Mouse (Mus musculus) thymus, postnatal 4 days (tissue): ENCODE results near the gene Mthfr.
A peak's percentile ranks its signal among the peaks of the same experiment; 100 is the strongest.

Experiments used
- DNase-seq: peaks from one replicate; pipeline ENCODE4 v3.0.0; 2021

The Mthfr gene

GRCm38 (mm10) chr4:148038600-148039253 is at the start of gene Mthfr, which contains the start of gene Clcn6:
Mthfr (plus strand) TSS chr4:148039077.
Clcn6 (minus strand) TSS chr4:148038821.
- DNase-seq = peak; percentile 98

GRCm38 (mm10) chr4:147993571-147994095 is 45.2 kb upstream of the Mthfr start:
- DNase-seq = no peak

DNA sequence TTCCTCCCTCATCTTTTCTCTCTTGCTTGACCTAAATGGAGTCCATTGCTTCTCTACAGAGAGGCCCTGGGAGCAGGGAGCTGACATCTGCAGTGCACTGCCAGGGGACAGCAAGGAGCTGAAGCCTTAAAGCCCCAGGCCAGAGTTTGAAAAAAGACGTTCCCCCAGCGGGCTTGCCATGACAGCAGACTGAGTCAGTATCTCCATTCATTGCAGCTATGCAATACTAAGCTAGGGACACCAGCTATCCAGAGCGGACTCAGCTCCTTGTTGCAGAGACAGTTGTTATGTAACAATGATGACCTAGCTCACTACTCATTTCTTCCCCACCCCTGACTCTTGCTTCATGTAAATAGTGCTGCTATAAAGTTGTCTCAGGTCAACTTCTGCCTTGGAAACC is 43.6 kb upstream of the Mthfr start:
- no peak for DNase-seq

DNA sequence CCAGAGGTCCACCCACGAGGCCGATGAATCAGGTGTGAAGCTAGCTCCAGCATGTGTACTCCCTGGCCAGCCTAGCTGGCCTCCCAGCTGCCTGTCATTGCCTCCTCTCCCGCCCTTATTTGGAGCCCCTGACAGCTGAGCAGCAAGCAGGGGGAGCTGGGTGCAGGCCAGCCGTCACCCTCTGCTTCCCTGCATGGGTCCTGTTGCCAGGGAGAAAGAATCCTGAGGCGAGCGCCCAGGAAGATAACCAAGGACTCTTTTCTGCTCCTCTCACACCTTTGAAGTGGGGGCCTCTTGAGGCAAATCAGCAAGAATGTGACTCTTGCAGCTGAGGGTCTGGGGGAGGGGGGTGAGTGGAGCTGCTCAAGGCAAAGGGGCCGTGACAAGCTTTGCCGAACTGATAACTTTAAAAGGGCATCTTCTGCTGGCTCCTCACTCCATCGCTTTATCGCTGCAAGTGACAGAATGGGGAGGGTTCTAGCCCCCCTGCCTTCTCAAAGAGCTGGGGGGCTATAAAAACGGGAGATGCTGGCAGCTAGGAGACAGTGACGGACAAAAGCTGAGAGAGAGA is 38.6 kb upstream of the Mthfr start, which contains the start of gene Nppa:
Gene Nppa, plus strand, starts transcription at position 521 of the 571 bp plus-strand sequence.
- no peak for DNase-seq

DNA sequence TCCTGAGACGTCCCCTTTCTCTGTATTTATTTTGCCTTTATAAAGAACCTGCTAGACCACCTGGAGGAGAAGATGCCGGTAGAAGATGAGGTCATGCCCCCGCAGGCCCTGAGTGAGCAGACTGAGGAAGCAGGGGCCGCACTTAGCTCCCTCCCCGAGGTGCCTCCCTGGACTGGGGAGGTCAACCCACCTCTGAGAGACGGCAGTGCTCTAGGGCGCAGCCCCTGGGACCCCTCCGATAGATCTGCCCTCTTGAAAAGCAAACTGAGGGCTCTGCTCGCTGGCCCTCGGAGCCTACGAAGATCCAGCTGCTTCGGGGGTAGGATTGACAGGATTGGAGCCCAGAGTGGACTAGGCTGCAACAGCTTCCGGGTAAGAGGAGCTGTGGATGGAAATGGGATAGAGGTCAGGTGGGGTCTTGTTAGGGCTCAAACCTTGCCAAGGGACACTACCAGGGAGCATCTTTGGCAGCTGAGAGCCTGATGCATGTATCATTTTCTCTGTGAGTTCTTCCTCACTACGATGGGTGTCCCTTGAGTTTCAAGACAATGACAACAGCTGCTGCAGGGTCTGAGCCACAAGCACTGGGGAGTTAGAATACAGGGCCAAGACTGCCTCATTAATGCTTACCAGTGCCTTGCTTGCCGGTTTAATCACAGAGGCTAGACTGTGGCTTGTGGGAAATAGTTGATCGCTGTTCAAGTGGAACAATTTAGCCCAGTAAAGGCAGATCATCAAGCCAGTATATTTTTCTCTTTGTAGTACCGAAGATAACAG is 37.7 kb upstream of the Mthfr start:
- DNase-seq = no peak

- no peak for DNase-seq
Measured at GRCm38 (mm10) chr4:148001866-148002265, 37.0 kb upstream of the Mthfr start.

DNA sequence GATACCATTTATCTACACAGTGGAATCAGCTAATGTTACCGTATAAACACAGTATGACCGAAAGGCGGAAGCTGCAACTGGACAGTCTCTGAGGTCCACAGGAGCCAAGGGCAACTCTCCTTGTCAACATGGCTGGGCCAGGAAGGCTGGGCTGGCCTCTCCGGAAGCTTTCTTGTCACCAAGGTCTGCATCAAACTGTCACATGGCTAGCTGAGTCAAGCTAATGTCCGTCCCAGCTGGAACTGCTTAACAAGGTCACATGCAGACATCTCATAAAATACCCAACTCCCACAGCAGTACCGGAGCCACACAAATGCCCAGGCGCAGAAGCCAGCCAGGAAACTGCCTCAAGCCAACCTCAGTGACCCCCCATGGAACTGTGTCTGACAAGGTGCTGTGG is 34.5 kb upstream of the Mthfr start:
- no peak for DNase-seq

GRCm38 (mm10) chr4:148008412-148008811 is 30.5 kb upstream of the Mthfr start:
- peak; percentile 34 for DNase-seq

GRCm38 (mm10) chr4:148009641-148010040 is 29.2 kb upstream of the Mthfr start:
- DNase-seq = no peak

DNA sequence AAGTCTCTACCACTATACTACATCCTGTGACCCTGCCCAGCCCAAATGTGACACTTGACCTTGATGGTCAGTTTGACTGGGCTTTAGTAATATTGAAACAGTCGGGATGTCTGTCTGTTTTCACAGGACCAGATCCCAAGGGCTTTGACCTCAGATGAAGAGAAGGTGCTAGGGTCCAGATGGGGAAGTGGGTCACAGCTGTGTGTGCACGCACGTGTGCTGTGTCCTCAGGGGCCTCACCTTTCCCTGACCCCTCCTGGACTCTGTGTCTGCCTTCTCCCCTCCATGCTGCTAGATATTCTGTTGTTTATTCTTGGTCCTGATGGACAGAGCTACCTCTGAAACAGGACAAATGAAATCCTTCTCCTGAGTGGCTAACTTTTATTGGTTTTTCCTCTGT is 27.5 kb upstream of the Mthfr start:
- no peak for DNase-seq

DNA sequence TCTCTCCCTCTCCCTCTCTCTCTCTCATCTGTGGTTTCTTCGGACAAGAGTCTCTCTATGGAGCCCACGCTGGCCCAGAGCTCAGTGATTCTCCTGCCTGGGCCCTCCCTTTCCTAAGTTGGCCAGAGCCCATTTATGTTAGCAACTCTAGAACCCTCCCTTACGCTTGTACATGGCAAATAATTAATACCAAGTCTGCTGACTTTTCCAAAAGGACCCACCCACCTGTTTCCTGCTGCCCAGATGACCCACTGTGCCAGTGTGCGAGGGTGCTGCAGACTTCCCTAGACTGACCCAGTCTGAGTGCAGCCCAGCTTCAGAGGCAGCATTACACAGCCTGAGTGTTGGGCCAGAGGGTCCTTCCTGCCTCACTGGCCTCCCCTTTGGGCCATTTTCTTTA is 26.7 kb upstream of the Mthfr start:
- DNase-seq = no peak

GRCm38 (mm10) chr4:148015418-148015817 is 23.5 kb upstream of the Mthfr start:
- peak; percentile 22 for DNase-seq

DNA sequence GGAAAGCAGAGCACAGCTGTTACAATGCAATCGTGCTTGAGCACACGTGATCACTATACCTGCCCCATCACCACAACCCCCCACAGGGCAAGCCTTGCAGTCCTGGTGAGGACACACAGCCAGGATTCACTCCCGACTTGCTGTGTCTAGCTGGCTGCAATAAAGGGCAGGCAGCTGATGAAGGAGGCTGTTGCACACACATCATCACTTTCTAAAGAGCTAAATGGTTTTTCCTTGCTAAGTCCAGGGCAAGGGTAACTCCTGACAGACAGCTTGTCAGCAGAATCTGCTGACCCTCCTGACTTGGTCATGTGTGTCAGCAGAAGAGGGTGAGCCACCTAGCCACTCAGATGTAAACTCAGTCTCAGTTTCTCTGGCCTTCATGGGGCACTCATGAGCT is 21.9 kb upstream of the Mthfr start:
- DNase-seq = no peak

DNA sequence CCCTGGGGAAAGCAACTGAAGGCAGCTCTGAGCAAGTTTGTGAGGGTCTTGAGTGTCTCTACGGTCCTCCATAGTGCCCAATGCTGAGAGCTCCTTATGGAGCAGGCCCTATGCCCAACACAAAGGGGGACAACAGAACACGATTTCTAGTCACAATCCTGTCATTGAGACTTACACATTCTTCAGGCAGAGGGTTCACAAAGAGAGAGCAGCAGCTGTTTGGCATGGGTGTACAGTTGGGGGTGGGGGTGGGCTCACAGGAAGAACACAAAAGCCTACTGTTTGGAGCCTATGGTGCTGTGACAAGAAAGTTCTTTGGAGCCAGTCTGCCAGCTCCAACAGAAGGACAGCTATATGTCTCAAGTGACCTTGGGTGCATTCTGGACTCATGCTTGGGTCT is 20.5 kb upstream of the Mthfr start:
- DNase-seq = no peak

GRCm38 (mm10) chr4:148024003-148024402 is 14.9 kb upstream of the Mthfr start:
- no peak for DNase-seq

- DNase-seq = no peak
Measured at GRCm38 (mm10) chr4:148029297-148029696, 9.6 kb upstream of the Mthfr start.

- DNase-seq = no peak
Measured at GRCm38 (mm10) chr4:148030506-148030905, 8.4 kb upstream of the Mthfr start.

DNA sequence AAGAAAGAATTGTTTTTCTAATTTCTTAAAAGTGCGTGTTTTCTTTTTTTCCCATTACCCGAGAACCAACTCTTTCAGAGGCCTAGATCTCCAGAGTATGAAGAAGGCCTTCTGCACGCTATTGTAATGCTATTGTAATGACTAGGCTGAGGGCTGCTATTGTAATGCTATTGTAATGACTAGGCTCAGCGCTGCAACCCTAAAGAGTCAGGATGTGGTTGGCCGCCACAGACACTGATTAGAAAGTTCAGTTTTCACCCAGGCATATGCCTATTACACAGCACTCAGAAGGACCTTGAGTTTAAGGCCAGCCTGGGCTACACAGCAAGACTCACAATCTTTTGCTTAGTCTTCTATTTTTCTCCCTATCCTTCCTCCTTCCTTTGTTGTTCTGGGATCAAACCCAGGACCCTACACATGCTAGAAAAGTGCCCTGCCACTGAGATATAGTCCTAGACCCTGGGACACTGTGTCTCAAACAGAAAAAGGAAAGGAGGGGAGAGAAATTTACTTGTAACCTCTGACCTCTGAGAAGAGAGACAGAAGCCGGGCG is 4.9 kb upstream of the Mthfr start:
- DNase-seq = no peak

DNA sequence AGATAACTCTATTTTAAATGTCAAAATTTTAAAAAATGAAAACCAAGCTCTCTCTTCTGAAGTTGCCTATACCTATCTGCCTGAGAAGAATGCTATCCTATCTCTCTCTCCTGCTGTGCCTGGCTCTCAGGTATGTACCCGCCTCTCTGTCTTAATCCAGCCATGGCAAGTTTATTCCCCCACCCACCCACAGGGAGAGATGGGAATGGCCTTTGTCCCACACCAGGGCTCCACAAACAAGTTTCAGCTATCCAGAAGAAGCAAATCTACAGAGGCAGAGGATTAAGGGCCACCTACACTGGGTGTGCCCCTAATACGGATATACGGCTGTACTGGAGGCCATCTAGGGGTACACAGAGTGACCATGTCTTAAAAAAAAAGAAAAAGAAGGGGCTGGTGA is 3.4 kb upstream of the Mthfr start:
- DNase-seq = no peak

DNA sequence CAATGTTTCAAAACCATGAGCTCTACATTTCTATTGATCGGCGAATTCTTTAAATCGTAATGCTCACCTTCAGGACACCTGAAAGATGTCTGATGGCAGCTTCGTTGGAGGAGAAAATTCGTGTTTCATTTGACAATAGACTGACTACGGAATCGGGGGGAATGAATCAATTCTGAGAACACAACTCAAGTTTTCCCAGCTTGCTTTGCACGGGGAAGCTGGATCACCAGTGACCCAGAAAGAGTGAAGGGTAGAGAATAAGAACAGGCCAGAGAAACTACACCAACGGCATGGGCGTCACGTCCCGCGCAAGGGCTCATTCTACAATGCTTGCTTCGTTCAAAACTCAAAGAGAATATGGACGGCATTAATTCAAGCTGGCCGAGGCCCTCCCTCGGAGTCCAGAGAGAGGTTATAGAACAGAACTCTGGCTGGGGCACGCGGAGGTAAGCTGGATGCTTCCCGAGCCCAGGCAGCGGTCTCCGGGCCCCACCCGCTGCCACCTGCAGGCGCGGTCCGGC is 738 bp upstream of the Mthfr start:
- no peak for DNase-seq

GRCm38 (mm10) chr4:148039254-148040028 is 564 bp downstream of the Mthfr start:
- peak; percentile 36 for DNase-seq
